Mouse (Mus musculus) liver, postnatal 0 days (tissue): ENCODE measurements around the gene Spata31d1b.

Source experiments
- CTCF ChIP-seq: sonication (generic); IDR thresholded peaks from 2 replicates; pipeline ENCODE4 v1.5.1; 2016; ENCODE audit warnings: antibody characterized with exemption, low read depth
- EP300 ChIP-seq: IDR thresholded peaks from 2 replicates; pipeline ENCODE4 v1.6.1; 2016; ENCODE audit warnings: antibody characterized with exemption, low read depth, mild to moderate bottlenecking

DNA sequence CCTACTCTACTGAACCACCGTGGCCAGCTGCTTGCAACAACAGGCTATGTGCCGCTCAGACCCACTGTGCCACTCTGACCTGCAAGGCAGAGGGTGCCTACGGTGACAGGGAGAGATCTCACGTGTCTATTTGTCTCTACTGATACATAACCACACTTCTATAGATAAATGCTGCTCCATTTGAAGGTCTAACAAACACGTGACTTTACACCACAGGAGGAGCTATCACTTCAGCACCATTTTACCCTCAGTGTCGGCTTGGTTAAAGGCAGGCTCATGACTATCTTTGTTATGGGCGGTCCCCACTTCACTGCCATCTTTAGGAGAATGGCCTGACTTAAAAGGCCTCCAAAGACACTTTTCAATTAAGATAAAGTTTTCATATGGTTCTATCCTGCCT lies 29.5 kb upstream of the Spata31d1b start:
- TF ChIP-seq EP300 (no peak), CTCF (no peak)
